In the genomic region with DNA sequence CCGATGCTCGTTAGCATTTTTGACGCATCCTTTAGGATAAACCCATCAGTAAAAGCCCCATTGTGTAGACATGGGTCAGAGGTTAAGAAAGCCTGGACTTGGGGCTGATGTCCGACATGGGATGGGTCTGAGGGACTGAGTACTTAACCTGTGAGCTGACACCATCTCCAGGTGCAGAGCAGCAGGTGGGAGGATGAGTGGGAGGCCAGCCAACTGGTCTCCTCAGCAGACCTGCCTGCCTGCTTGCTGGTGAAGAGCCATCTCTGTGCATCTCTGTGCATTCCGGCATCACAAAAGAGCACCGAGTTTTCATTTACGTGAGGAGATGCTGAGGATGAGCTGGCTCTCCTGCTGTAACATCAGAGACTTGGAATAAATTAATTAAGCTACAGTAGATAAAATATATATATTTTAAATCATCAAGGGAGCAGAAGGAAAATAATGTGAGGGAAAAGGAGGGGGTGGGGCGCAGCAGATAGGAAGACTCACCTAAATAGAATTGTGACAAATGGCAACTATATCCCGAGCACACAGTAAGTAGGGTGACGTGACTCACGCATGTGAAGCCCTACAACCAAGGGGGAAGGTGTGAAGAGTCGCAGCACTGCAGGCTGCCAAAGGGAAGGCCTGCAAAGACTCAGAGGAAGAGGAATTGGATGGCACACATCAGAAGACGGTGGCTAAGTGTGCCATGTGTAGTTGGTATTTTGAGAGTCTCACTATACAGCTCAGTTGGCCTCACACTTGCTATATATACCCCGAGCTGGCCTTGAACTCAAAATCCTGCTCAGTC, we compare ENCODE assay signal across 19 mouse cellular contexts.
DNase-seq lines count a peak whose midpoint lies in the region; ATAC-seq lines count a peak whose summit lies in the region.
"Had no signal": no experiment of that assay in that cellular context is flagged by ENCODE, and none has a peak within 500 bp of the region (broad histone marks: within the 10 kb centered on the region; RNA-seq: fewer than 3 reads in every experiment).

No protein-coding gene starts in this region.

- no peak overlapping the region for H3K27ac ChIP-seq in hindbrain, embryonic 14.5 days
- H3K27ac ChIP-seq: embryonic facial prominence, embryonic 15.5 days; forebrain, embryonic 13.5 days; heart, embryonic 10.5 days; limb, embryonic 13.5 days; midbrain, embryonic 10.5 days; neural tube, embryonic 13.5 days had no signal

- H3K4me3 ChIP-seq in hindbrain, embryonic 14.5 days (replicated peaks; ENCODE audit: low read length), result no peak overlapping the region
- H3K4me3 ChIP-seq: embryonic facial prominence, embryonic 15.5 days; forebrain, embryonic 13.5 days; heart, embryonic 10.5 days; limb, embryonic 13.5 days; midbrain, embryonic 10.5 days; neural tube, embryonic 13.5 days had no signal

- ATAC-seq in hindbrain, embryonic 14.5 days (ENCODE audit: low FRiP score), result no peak
- ATAC-seq: forebrain, embryonic 13.5 days; Patski had no signal

- H3K9ac ChIP-seq in hindbrain, embryonic 14.5 days, result no peak overlapping the region
- H3K9ac ChIP-seq: embryonic facial prominence, embryonic 15.5 days; forebrain, embryonic 13.5 days; limb, embryonic 13.5 days; neural tube, embryonic 13.5 days had no signal

- H3K4me1 ChIP-seq in hindbrain, embryonic 14.5 days (replicated peaks; ENCODE audit: control insufficient read depth, insufficient read depth, low read length), result no peaks in the 10 kb centered on the region
- H3K4me1 ChIP-seq: embryonic facial prominence, embryonic 15.5 days; forebrain, embryonic 13.5 days; heart, embryonic 10.5 days; limb, embryonic 13.5 days; midbrain, embryonic 10.5 days; neural tube, embryonic 13.5 days had no signal

- peak; percentile 73 for DNase-seq in right cerebral cortex, adult 18-20 months
- DNase-seq in right cerebral cortex, postnatal 4 days, result no peak
- peak; percentile 93 to 94 for DNase-seq in cerebellum, postnatal 36 days
- peak; percentile 54 to 95 for DNase-seq in left cerebral cortex, postnatal 25 days (ENCODE audit: low spot score in 2 of 2)
- no peak for DNase-seq in adipocyte (ENCODE audit: low spot score)
- no peak for DNase-seq in hindbrain, embryonic 14.5 days (ENCODE audit: low spot score)
- no peak for DNase-seq in kidney, postnatal 25 days
- DNase-seq in ovary, postnatal 10 days (ENCODE audit: low spot score), result no peak
- DNase-seq: B cell, adult 2 months; gastrocnemius, postnatal 10 days; heart, postnatal 14 days; lung, postnatal 14 days had no signal

- 79% methylated on average over 14 of the region's 14 CpGs for WGBS in hindbrain, embryonic 14.5 days

- no peaks in the 10 kb centered on the region for H3K36me3 ChIP-seq in hindbrain, embryonic 14.5 days (replicated peaks; ENCODE audit: control insufficient read depth, insufficient read depth)
- H3K36me3 ChIP-seq: embryonic facial prominence, embryonic 15.5 days; heart, embryonic 10.5 days; limb, embryonic 13.5 days; midbrain, embryonic 10.5 days; neural tube, embryonic 13.5 days had no signal

- no peaks in the 10 kb centered on the region for H3K9me3 ChIP-seq in hindbrain, embryonic 14.5 days (ENCODE audit: control insufficient read depth, low read length)
- H3K9me3 ChIP-seq: embryonic facial prominence, embryonic 15.5 days; heart, embryonic 10.5 days; limb, embryonic 13.5 days had no signal

- no peaks in the 10 kb centered on the region for H3K27me3 ChIP-seq in hindbrain, embryonic 14.5 days (ENCODE audit: control insufficient read depth, insufficient read depth, low read length)
- H3K27me3 ChIP-seq: embryonic facial prominence, embryonic 15.5 days; forebrain, embryonic 13.5 days; limb, embryonic 13.5 days; neural tube, embryonic 13.5 days had no signal

- H3K4me2 ChIP-seq in hindbrain, embryonic 14.5 days (replicated peaks), result no peak overlapping the region
- H3K4me2 ChIP-seq: embryonic facial prominence, embryonic 15.5 days; forebrain, embryonic 13.5 days; limb, embryonic 13.5 days; neural tube, embryonic 13.5 days had no signal

- intact Hi-C loops in left cerebral cortex, postnatal 25 days (cut with DNase I), result loop anchor here (1.0 to 10.0 kb wide), 3 partner anchors 61 to 156 kb away; no protein-coding TSS in a partner anchor

Comparison
In these comparisons a context has a peak if more than half of its experiments do, and no peak if none do; other contexts are left out.
1. DNase-seq: peak in right cerebral cortex, adult 18-20 months (single experiment), cerebellum, postnatal 36 days (2 of 2) and left cerebral cortex, postnatal 25 days (2 of 2); none in right cerebral cortex, postnatal 4 days (single experiment), adipocyte (single experiment), hindbrain, embryonic 14.5 days (single experiment), kidney, postnatal 25 days (0 of 2) and ovary, postnatal 10 days (single experiment).